In genomic region chr12:103601839-103602238, GRCm38 (mm10) we compare ENCODE assay signal across 29 mouse cellular contexts. TPM values are rescaled to one million over a fixed set of nuclear protein-coding genes. Genes with fewer than 3 reads are reported as not detected.
A peak's percentile ranks its signal among the peaks of the same experiment; 100 is the strongest.
DNase-seq lines count a peak whose midpoint lies in the region; ATAC-seq and TF ChIP-seq lines count a peak whose summit lies in the region.
"Had no signal": no experiment of that assay in that cellular context is flagged by ENCODE, and none has a peak within 500 bp of the region (broad histone marks: within the 10 kb centered on the region; RNA-seq: fewer than 3 reads in every experiment).

No protein-coding gene starts in this region.

- H3K4me2 ChIP-seq in midbrain, embryonic 11.5 days: no peak overlapping the region
- no peak overlapping the region for H3K4me2 ChIP-seq in midbrain, postnatal 0 days (ENCODE audit: low read depth, low read length, poor library complexity, severe bottlenecking)
- H3K4me2 ChIP-seq: forebrain, embryonic 12.5 days had no signal

- no peak overlapping the region for H3K9ac ChIP-seq in midbrain, embryonic 11.5 days (ENCODE audit: low read length)
- no peak overlapping the region for H3K9ac ChIP-seq in midbrain, postnatal 0 days (replicated peaks; ENCODE audit: low read length, poor library complexity, severe bottlenecking)
- H3K9ac ChIP-seq: forebrain, embryonic 12.5 days had no signal

- TF ChIP-seq CTCF in midbrain, postnatal 0 days (IDR thresholded peaks at IDR 0.05): no peak

- WGBS in midbrain, embryonic 11.5 days: 85% methylated on average over 3 of the region's 3 CpGs
- WGBS in midbrain, postnatal 0 days: 85% methylated on average over 3 of the region's 3 CpGs

- no peak overlapping the region for H3K4me3 ChIP-seq in midbrain, embryonic 11.5 days (ENCODE audit: low read depth, low read length)
- no peak overlapping the region for H3K4me3 ChIP-seq in midbrain, postnatal 0 days (ENCODE audit: low read depth, low read length)
- H3K4me3 ChIP-seq: erythroblast, embryonic 14.5 days; forebrain, embryonic 10.5 days; forebrain, embryonic 12.5 days had no signal

- ATAC-seq in midbrain, embryonic 11.5 days (ENCODE audit: low FRiP score): no peak
- no peak for ATAC-seq in midbrain, postnatal 0 days (ENCODE audit: low FRiP score)
- no peak for ATAC-seq in erythroblast, adult 5-6 weeks (replicated peaks; ENCODE audit: low FRiP score, poor library complexity, severe bottlenecking)
- ATAC-seq: activated CD4-positive, CD25-positive, alpha-beta regulatory T cell, adult 4 months; CD4-positive, CD25-positive, alpha-beta regulatory T cell, adult 4 months; forebrain, embryonic 14.5 days; forebrain, embryonic 16.5 days; Patski had no signal

- no peaks in the 10 kb centered on the region for H3K27me3 ChIP-seq in midbrain, embryonic 11.5 days (ENCODE audit: control insufficient read depth, insufficient read depth, low read length)
- H3K27me3 ChIP-seq in midbrain, postnatal 0 days (ENCODE audit: insufficient read depth, low read length): no peaks in the 10 kb centered on the region
- H3K27me3 ChIP-seq: CH12.LX; forebrain, embryonic 12.5 days; Patski had no signal

- no peaks in the 10 kb centered on the region for H3K9me3 ChIP-seq in midbrain, embryonic 11.5 days (ENCODE audit: control insufficient read depth, low read length)
- H3K9me3 ChIP-seq in midbrain, postnatal 0 days (ENCODE audit: low read length): no peaks in the 10 kb centered on the region
- H3K9me3 ChIP-seq: forebrain, embryonic 10.5 days; forebrain, embryonic 12.5 days had no signal

- no peak overlapping the region for H3K27ac ChIP-seq in midbrain, embryonic 11.5 days (ENCODE audit: low read depth, low read length)
- H3K27ac ChIP-seq in midbrain, postnatal 0 days (ENCODE audit: low read depth, low read length): no peak overlapping the region
- H3K27ac ChIP-seq: forebrain, embryonic 10.5 days; forebrain, embryonic 12.5 days had no signal

- peak; percentile 10 for DNase-seq in embryo, embryonic 10.5 days (ENCODE audit: low spot score)
- DNase-seq in embryo, embryonic 10 days (ENCODE audit: low spot score): no peak
- peak; percentile 65 for DNase-seq in midbrain, embryonic 11.5 days (ENCODE audit: low spot score, missing footprints)
- no peak for DNase-seq in midbrain, postnatal 0 days (ENCODE audit: low spot score)
- DNase-seq in forelimb bud, embryonic 11.5 days (ENCODE audit: low read depth, low spot score): peak; percentile 9
- DNase-seq in lung, postnatal 36 days: no peak
- DNase-seq: adrenal gland, adult 8-10 months; adrenal gland, postnatal 14 days; adrenal gland, postnatal 36 days; B cell, adult 2 months; cerebellum, adult 11-12 months; cerebellum, adult 2 months; cerebellum, adult 9-10 months; cerebellum, postnatal 10 days; cerebellum, postnatal 25 days had no signal

- H3K4me1 ChIP-seq in midbrain, embryonic 11.5 days (ENCODE audit: control insufficient read depth, insufficient read depth, low read length): no peaks in the 10 kb centered on the region
- H3K4me1 ChIP-seq in midbrain, postnatal 0 days (ENCODE audit: insufficient read depth, low read length): no peaks in the 10 kb centered on the region
- H3K4me1 ChIP-seq: forebrain, embryonic 12.5 days had no signal

- no peaks in the 10 kb centered on the region for H3K36me3 ChIP-seq in midbrain, embryonic 11.5 days (ENCODE audit: control insufficient read depth, insufficient read depth, low read length)
- H3K36me3 ChIP-seq in midbrain, postnatal 0 days (ENCODE audit: insufficient read depth, low read length): no peaks in the 10 kb centered on the region
- H3K36me3 ChIP-seq: forebrain, embryonic 10.5 days; forebrain, embryonic 12.5 days; G1E had no signal

RNA-seq across cellular contexts. Expression of gene Serpina10, which starts 29.4 kb away (rescaled TPM):
- not detected in 2 replicates for polyA plus RNA-seq in midbrain, embryonic 11.5 days (2014; fragmentation: Nextera tagmentation; extraction: Ambion mirVana)
- total RNA-seq in midbrain, postnatal 0 days (2014; rRNA removed): not detected in 2 replicates
- 0.04 TPM in 1 of 2 replicates, not detected in the other for polyA plus RNA-seq in midbrain, postnatal 0 days (2015; fragmentation: Nextera tagmentation; extraction: Ambion mirVana)
- total RNA-seq in erythroblast, adult 5-6 weeks (2015; ENCODE audit: low replicate concordance): not detected in 2 replicates
- total RNA-seq in erythroblast, adult 5-6 weeks (2017; ENCODE audit: low replicate concordance): not detected in 2 replicates
- total RNA-seq: adrenal gland, adult 18-20 months; CH12.LX had no signal
- polyA plus RNA-seq: activated CD4-positive, CD25-positive, alpha-beta regulatory T cell, adult 4 months; CD4-positive, CD25-positive, alpha-beta regulatory T cell, adult 4 months; cerebellum, adult 2 months; embryonic facial prominence, embryonic 14.5 days; erythroblast, embryonic 14.5 days; forebrain, embryonic 10.5 days; forebrain, embryonic 12.5 days; G1E had no signal

RNA-seq across cellular contexts. Expression of gene Serpina6, which starts 55.2 kb away (rescaled TPM):
- not detected in 2 replicates for polyA plus RNA-seq in midbrain, embryonic 11.5 days (2014; fragmentation: Nextera tagmentation; extraction: Ambion mirVana)
- not detected in 2 replicates for total RNA-seq in midbrain, postnatal 0 days (2014; rRNA removed)
- not detected in 2 replicates for polyA plus RNA-seq in midbrain, postnatal 0 days (2015; fragmentation: Nextera tagmentation; extraction: Ambion mirVana)
- total RNA-seq in erythroblast, adult 5-6 weeks (2015; ENCODE audit: low replicate concordance): not detected in 2 replicates
- total RNA-seq in erythroblast, adult 5-6 weeks (2017; ENCODE audit: low replicate concordance): not detected in 2 replicates
- total RNA-seq: CH12.LX, G1E had no signal
- polyA plus RNA-seq: activated CD4-positive, CD25-positive, alpha-beta regulatory T cell, adult 4 months; CD4-positive, CD25-positive, alpha-beta regulatory T cell, adult 4 months; cerebellum, adult 2 months; cortical plate, adult 2 months; forebrain, embryonic 10.5 days; forebrain, embryonic 12.5 days; forebrain, embryonic 14.5 days; forebrain, embryonic 16.5 days; G1E had no signal

Comparison
In these comparisons a context has a peak if more than half of its experiments do, and no peak if none do; other contexts are left out.
1. DNase-seq: peak in embryo, embryonic 10.5 days (single experiment), midbrain, embryonic 11.5 days (single experiment) and forelimb bud, embryonic 11.5 days (single experiment); none in embryo, embryonic 10 days (single experiment), midbrain, postnatal 0 days (single experiment) and lung, postnatal 36 days (single experiment).